Mouse (Mus musculus) frontal cortex, postnatal 10 days (tissue): ENCODE measurements around the gene Itgb1bp1.

Experiments
- DNase-seq, 2 experiments: peaks; one replicate each; pipeline ENCODE4 v3.0.0; 2022; ENCODE audit warnings: low spot score in 2 of 2, mixed read lengths in 1 of 2

The Itgb1bp1 gene

DNA sequence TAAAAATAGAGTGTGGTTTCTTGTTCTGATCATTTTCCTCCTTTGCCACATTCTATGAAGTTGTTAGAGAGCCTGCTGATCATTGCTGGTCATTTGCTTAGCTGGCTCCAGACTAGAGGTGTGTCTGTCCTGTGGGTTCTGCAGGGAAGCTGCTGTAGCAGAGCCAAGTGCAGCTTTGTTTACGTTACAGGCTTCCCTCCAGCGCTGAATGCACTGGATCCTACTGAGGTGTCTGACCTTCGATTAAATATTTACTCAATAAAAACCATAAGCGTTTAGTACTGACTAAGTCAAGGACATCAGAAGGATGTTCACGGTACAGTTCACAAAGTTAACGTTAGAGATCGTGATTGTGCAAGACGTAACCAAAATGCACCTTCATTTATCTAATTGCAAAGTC is 15.8 kb upstream of the Itgb1bp1 start:
- DNase-seq: no peak

DNA sequence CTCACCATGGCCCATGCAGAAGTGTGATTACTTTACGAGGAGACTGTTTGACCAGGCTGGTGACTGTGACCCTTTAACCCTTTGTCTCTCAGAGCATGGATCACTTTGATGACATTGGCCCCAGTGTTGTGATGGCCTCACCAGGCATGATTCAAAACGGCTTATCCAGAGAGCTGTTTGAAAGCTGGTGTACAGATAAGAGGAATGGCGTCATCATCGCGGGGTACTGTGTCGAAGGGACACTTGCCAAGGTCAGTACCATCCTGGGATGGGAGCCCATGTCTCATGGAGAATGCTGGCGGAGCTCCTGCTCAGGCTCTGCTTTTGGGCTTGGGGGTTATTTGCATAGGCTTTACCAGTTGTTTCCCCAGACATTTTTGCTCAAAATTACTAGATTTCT is 15.2 kb upstream of the Itgb1bp1 start:
- DNase-seq: no peak

DNA sequence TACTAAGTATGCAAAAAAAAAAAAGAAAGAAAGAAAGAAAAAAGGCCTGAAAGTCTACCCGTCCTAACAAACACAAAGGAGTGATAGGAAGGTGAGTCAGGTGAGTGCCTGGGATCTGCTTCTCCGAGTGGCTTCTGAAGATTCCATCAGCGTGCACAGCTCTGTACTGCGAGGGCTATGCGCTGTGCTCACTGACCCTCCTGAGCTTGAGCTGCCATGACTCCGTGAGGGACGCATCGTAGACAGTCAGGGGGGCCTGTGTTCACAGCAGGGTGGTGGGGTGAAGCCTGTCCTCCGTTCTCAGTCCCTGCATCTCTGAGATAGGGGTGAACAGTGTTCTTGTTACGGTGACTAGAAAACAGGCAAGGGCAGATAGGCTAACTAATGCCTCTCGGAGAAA is 12.8 kb upstream of the Itgb1bp1 start:
- no peak for DNase-seq

DNA sequence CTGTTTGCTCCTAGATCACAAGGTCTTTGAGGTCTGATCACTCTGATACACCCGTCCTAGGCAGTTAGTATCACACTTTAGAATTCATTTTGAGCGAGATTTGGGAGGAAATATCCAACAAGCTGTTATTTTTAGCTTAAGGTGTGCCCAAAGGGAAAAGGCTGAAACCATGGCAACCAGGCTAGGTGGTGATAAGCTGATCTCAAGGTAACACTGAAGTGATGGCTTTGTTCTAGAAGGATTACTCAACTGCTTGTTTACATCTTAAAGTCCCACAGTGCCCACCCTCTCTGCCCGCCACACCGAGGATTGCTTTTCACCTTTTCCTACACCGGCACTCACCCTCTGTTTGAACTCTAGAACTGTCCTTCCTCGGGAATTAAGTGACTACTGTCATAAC is 3.6 kb upstream of the Itgb1bp1 start:
- no peak for DNase-seq

- DNase-seq: no peak
These were observed 2.8 kb upstream of the Itgb1bp1 start for GRCm38 (mm10) chr12:21288716-21289395.

DNA sequence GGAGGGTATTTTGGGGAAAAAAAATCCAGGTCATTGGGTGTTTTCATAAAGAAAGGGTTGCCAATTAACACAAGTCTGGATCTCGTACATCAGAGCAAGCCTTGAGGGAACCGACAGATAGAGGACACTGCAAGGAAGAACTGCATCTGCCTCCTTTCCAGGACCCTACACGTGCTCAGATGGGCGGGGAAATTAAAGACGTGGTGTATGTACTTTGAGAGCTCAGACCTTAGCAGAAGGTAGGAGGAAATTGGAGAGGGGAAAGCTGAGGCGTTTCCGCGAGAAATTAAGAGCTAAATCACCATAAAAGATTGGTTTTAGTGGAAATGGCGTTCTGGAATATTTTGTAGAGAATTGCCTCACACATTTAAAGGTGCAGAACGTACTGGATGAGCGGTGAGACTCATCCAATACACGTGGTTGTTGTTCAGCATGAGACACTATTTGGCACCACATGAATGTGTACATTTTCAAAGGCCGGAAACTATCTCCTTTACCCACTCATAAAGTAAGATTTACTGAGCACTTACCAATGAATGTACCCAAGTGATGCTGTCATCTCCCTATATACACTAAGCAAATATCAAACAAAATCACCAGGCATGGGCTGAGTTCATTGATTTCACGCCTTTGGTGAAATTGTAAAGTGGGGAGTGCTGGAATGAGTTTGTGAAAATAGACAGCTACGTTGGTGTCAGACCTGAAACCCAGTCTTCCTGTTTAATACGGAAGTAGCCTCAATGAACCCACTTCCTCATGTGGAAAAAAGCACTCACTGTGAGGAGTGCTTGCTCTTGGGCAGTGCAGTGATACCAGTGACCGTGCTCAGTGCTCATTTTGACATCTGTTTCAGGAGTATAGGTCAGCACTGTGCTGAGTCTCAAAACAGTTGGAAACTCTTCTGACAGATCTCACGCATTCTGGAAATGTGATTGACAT is 897 bp upstream of the Itgb1bp1 start:
- no peak for DNase-seq

DNA sequence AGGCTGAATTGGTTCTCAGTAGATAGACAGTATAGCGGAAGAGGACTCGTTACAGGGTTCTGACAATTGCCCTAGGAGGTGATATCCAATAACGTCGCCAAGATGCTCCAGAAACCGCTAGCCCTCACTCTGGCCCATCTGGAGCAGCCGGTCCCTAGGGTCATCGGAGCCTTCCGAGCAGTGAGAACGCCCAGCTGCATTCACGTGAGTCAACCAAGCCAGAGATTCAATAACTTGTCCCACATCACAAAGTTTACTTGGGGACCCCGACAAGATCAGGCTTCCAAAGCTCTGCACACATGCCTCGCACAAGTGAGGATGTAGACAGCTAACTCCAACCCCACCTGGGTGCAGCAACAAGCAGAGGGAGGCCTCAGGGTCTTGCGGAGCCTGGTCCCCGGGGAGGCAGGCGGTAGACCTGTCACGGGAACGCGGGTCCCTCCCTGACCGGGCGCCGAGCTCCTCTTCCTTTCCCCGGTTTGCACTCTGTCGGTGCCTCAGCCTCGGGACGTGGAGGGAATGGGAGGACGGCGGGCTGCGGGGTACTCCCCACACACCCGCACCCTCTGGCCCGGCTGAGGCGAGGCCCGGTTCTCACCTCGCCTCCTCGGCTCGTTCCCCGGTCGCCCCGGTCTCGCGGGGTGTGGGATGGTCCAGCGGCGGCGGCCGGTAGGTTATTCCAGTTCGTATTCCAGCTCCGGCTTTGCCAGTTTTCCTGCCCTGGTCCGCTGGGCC is 409 bp downstream of the Itgb1bp1 start:
- no peak for DNase-seq

GRCm38 (mm10) chr12:21284761-21285441 is 1.2 kb downstream of the Itgb1bp1 start, which contains the start of gene Cpsf3:
Cpsf3 (plus strand) TSS chr12:21285391.
- DNase-seq: no peak

GRCm38 (mm10) chr12:21277352-21277864 is 8.7 kb downstream of the Itgb1bp1 start:
- DNase-seq: no peak

- DNase-seq: no peak
These were observed 11.6 kb downstream of the Itgb1bp1 start for GRCm38 (mm10) chr12:21274446-21274845.

DNA sequence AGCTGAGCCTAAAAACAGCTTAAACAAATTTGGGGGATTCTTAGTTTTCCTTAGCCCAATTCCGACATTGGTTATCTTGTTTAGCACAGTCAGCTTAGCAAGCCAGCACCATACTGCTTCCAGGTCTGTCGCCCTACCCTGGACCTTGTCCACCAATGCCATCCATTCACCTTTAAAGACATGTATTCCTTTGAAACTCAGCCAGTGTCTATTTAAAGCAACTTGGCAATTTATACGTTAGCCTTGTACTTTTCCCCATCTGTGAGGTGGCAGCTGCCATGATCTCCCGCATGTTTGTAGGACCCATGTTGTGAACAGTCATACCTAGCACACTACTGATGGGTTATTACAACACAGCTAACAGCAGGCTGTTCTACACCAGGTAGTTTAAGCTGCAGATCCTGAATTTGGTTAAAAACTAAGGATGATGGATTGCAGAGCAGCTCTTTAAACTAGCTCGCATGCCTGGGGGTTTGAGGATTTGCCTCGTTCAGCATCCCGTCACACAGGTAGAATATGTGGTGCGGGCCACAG is 17.9 kb downstream of the Itgb1bp1 start:
- no peak for DNase-seq

GRCm38 (mm10) chr12:21266784-21267098 is 19.3 kb downstream of the Itgb1bp1 start:
- DNase-seq: no peak

- DNase-seq: peak; percentile 65 to 72
These were observed 19.9 kb downstream of the Itgb1bp1 start for GRCm38 (mm10) chr12:21265946-21266783.

GRCm38 (mm10) chr12:21265501-21265900 is 20.6 kb downstream of the Itgb1bp1 start:
- no peak for DNase-seq

DNA sequence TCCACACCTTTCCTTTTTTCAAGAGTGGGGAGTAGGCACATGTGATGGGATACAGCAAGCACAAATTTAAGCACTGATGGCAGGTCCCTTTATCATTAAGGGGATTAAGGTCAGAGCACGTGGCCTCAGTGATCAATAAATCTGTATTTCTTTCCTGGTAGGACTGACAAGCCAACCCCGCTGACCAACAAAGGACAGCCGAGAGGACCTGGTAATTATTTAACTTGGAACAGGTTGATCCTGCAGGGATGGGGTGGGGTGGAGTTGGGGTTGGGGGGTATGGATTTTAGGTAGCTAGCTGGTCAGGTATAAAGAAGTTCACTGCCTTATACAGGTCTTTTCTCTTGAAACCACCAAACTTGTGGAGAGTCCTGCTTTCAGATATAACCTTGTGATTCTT is 21.1 kb downstream of the Itgb1bp1 start:
- no peak for DNase-seq

DNA sequence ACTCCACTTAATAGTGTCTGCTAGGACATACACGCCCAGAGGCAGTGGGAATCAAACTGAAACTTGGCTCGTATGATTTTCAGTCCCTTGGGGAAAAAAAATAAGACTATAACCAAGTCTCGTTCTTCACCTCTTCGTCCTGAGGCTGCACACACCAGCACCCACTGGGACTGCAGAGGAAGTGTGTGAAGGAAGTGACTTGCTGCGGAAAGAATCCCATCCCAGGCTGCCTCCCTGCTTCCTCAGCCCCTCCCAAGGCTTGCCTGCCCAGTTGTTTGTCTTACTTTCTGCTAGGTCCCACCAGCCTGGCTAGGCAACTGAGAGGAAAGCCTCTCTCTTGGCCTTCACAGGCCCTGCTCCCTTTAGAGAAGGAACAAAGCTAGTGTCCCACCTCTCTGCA is 21.8 kb downstream of the Itgb1bp1 start:
- DNase-seq: no peak

DNA sequence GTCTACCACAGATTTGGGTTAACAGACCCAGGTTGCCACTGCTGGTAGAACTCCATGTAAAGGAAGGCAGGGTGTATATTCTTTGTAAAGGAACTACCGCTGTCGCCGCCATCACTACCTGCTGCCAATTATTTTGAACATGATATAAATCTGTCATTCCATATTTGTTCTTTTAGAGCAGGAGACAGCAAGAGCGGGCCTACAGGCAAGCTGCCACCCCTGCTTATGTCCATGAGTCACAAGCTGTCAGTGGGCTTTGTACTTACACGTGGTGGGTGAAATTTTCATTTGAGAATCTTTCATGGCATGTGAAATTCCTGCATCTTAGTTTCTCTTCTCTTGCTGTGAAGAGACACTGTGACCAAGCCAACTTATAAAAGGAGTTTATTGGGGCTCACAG is 22.8 kb downstream of the Itgb1bp1 start:
- no peak for DNase-seq

GRCm38 (mm10) chr12:21261521-21261920 is 24.6 kb downstream of the Itgb1bp1 start:
- DNase-seq: no peak

DNA sequence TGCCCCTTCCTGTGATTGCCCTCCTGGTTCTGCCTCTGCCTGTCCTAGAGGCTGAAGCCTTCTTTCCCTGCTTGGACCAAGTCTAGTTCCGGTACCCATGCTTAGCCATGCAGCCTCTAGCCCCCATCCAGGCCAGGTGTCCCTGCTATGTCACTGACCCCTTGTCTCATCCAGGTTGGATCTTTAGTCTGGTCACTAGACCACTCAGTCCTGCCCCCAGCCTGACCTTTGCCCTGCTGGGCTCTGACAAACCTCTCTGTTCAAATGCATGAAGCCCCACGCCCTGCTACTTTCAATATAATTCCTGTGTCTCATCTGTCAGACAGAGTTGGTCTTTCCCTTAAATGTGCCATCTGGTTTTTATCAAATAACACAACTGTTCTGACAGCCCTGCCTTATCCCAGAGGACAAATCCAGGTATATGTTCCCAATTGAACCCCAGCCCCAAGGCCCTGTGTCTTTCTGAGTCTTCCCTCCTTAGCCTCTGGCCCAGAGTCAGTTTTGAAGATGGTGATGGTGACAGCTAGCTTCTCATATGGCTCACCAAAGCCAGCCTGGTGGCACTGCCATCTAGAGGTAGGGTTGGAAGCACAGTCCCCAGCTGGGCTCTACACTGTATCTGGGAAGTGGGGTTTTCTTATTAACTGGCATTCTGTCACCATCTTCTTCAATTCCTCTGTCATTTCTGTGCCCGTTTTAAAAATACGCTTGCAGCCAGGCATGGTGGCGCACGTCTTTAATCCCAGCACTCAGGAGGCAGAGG is 25.4 kb downstream of the Itgb1bp1 start:
- DNase-seq: no peak
